Mouse (Mus musculus): Measurements from ENCODE around the gene Uimc1. TPM values are rescaled to one million over a fixed set of nuclear protein-coding genes. Genes with fewer than 3 reads are reported as not detected.

The Uimc1 gene
- polyA plus RNA-seq, 1 experiment from 2014 or later = 13.1 TPM

- no peak overlapping the region for H3K4me2 ChIP-seq
- H3K4me1 ChIP-seq (replicated peaks) = no peaks in the 10 kb centered on the region
- peaks cover 18% of the 10 kb centered on the region for H3K36me3 ChIP-seq (replicated peaks)
- no peaks in the 10 kb centered on the region for H3K27me3 ChIP-seq
- H3K27ac ChIP-seq (replicated peaks) = 0 out of 2 replicates have a peak overlapping the region, but pooled peaks have one; percentile 42
- no peak for ATAC-seq (ENCODE audit: insufficient read depth)
- H3K9ac ChIP-seq = no peak overlapping the region
- no peaks in the 10 kb centered on the region for H3K9me3 ChIP-seq (replicated peaks)
- WGBS (ENCODE audit: insufficient replicate concordance) = 70% methylated on average over 2 of the region's 2 CpGs
- H3K4me3 ChIP-seq (replicated peaks) = no peak overlapping the region
Measured at GRCm38 (mm10) chr13:55040016-55040415, 60.1 kb downstream of the Uimc1 start.

- WGBS (ENCODE audit: insufficient replicate concordance) = 60% methylated on average over 2 of the region's 2 CpGs
Measured at GRCm38 (mm10) chr13:55024215-55024614, 75.9 kb downstream of the Uimc1 start.

GRCm38 (mm10) chr13:55022715-55023114, 77.4 kb downstream of the Uimc1 start:
- 55% methylated on average over 9 of the region's 9 CpGs for WGBS (ENCODE audit: insufficient replicate concordance)
- H3K27me3 ChIP-seq = no peaks in the 10 kb centered on the region
- H3K4me2 ChIP-seq = 0 out of 2 replicates have a peak overlapping the region, but pooled peaks have one; percentile 2
- no peaks in the 10 kb centered on the region; the same call in 1 of the 2 replicates for H3K4me1 ChIP-seq (replicated peaks)
- no peak for ATAC-seq (ENCODE audit: insufficient read depth)
- H3K9ac ChIP-seq = no peak overlapping the region
- H3K4me3 ChIP-seq (replicated peaks) = no peak overlapping the region
- no peak overlapping the region for H3K27ac ChIP-seq (replicated peaks)
- H3K9me3 ChIP-seq (replicated peaks) = no peaks in the 10 kb centered on the region
- peaks cover 2% of the 10 kb centered on the region for H3K36me3 ChIP-seq (replicated peaks)

More at GRCm38 (mm10) chr13:55024215-55024614, 75.9 kb downstream of the Uimc1 start:
- H3K4me3 ChIP-seq (replicated peaks) = no peak overlapping the region
- H3K36me3 ChIP-seq (replicated peaks) = peaks cover 14% of the 10 kb centered on the region
- no peak overlapping the region for H3K27ac ChIP-seq (replicated peaks)
- H3K9me3 ChIP-seq (replicated peaks) = no peaks in the 10 kb centered on the region
- H3K27me3 ChIP-seq = no peaks in the 10 kb centered on the region
- no peak overlapping the region for H3K9ac ChIP-seq
- H3K4me2 ChIP-seq = no peak overlapping the region
- no peaks in the 10 kb centered on the region; the same call in 1 of the 2 replicates for H3K4me1 ChIP-seq (replicated peaks)
- no peak for ATAC-seq (ENCODE audit: insufficient read depth)

- no peak for ATAC-seq (ENCODE audit: insufficient read depth)
- H3K9ac ChIP-seq = no peak overlapping the region
- WGBS (ENCODE audit: insufficient replicate concordance) = 61% methylated on average over 4 of the region's 4 CpGs
- no peak overlapping the region for H3K4me3 ChIP-seq (replicated peaks)
- H3K9me3 ChIP-seq (replicated peaks) = no peaks in the 10 kb centered on the region
- no peaks in the 10 kb centered on the region; the same call in 1 of the 2 replicates for H3K4me1 ChIP-seq (replicated peaks)
- H3K4me2 ChIP-seq = no peak overlapping the region
- H3K27ac ChIP-seq (replicated peaks) = no peak overlapping the region
- H3K27me3 ChIP-seq = no peaks in the 10 kb centered on the region
- no peaks in the 10 kb centered on the region for H3K36me3 ChIP-seq (replicated peaks)
Measured at GRCm38 (mm10) chr13:55022256-55022655, 77.8 kb downstream of the Uimc1 start.

GRCm38 (mm10) chr13:55021194-55021779, 78.8 kb downstream of the Uimc1 start, which contains the start of gene Hk3:
Gene Hk3 (minus strand): TSS chr13:55021385.
- ATAC-seq (ENCODE audit: insufficient read depth) = no peak
- Histone ChIP-seq H3K9me3 (replicated peaks) (no peaks in the 10 kb centered on the region), H3K4me1 (replicated peaks) (no peaks in the 10 kb centered on the region; the same call in 1 of the 2 replicates), H3K4me2 (0 out of 2 replicates have a peak within 1 kb of the TSS, but pooled peaks have one; percentile 15), H3K9ac (no peak within 1 kb of the TSS), H3K27me3 (no peaks in the 10 kb centered on the region), H3K4me3 (replicated peaks) (peak within 1 kb of the TSS; percentile 18; the same call in 1 of the 2 replicates), H3K36me3 (replicated peaks) (no peaks in the 10 kb centered on the region), H3K27ac (replicated peaks) (peak within 1 kb of the TSS; percentile 33; the same call in 1 of the 2 replicates)
- 52% methylated on average over 13 of the region's 13 CpGs for WGBS (ENCODE audit: insufficient replicate concordance)

GRCm38 (mm10) chr13:55020051-55020450, 80.0 kb downstream of the Uimc1 start:
- Histone ChIP-seq H3K27me3 (no peaks in the 10 kb centered on the region), H3K9ac (no peak overlapping the region), H3K36me3 (replicated peaks) (no peaks in the 10 kb centered on the region), H3K4me2 (no peak overlapping the region), H3K9me3 (replicated peaks) (no peaks in the 10 kb centered on the region), H3K4me1 (replicated peaks) (no peaks in the 10 kb centered on the region; the same call in 1 of the 2 replicates), H3K27ac (replicated peaks) (no peak overlapping the region), H3K4me3 (replicated peaks) (0 out of 2 replicates have a peak overlapping the region, but pooled peaks have one; percentile 4)
- 61% methylated on average over 4 of the region's 4 CpGs for WGBS (ENCODE audit: insufficient replicate concordance)
- no peak for ATAC-seq (ENCODE audit: insufficient read depth)

GRCm38 (mm10) chr13:55019181-55019580, 80.9 kb downstream of the Uimc1 start:
- Histone ChIP-seq H3K9ac (no peak overlapping the region), H3K27ac (replicated peaks) (no peak overlapping the region), H3K4me2 (no peak overlapping the region), H3K36me3 (replicated peaks) (no peaks in the 10 kb centered on the region), H3K4me3 (replicated peaks) (no peak overlapping the region), H3K27me3 (no peaks in the 10 kb centered on the region), H3K9me3 (replicated peaks) (no peaks in the 10 kb centered on the region), H3K4me1 (replicated peaks) (no peaks in the 10 kb centered on the region; the same call in 1 of the 2 replicates)
- ATAC-seq (ENCODE audit: insufficient read depth) = no peak
- 43% methylated on average over 3 of the region's 3 CpGs for WGBS (ENCODE audit: insufficient replicate concordance)

- WGBS (ENCODE audit: insufficient replicate concordance) = 64% methylated on average over 9 of the region's 9 CpGs
- H3K9me3 ChIP-seq (replicated peaks) = no peaks in the 10 kb centered on the region
- no peaks in the 10 kb centered on the region for H3K36me3 ChIP-seq (replicated peaks)
- H3K27me3 ChIP-seq = no peaks in the 10 kb centered on the region
- no peak overlapping the region for H3K4me3 ChIP-seq (replicated peaks)
- no peak for ATAC-seq (ENCODE audit: insufficient read depth)
- no peaks in the 10 kb centered on the region; the same call in 1 of the 2 replicates for H3K4me1 ChIP-seq (replicated peaks)
- H3K4me2 ChIP-seq = no peak overlapping the region
- H3K9ac ChIP-seq = no peak overlapping the region
- no peak overlapping the region for H3K27ac ChIP-seq (replicated peaks)
Measured at GRCm38 (mm10) chr13:55018700-55019099, 81.4 kb downstream of the Uimc1 start.

- WGBS (ENCODE audit: insufficient replicate concordance) = 55% methylated on average over 8 of the region's 8 CpGs
- no peaks in the 10 kb centered on the region for H3K9me3 ChIP-seq (replicated peaks)
- no peaks in the 10 kb centered on the region for H3K36me3 ChIP-seq (replicated peaks)
- H3K27me3 ChIP-seq = no peaks in the 10 kb centered on the region
- no peak overlapping the region for H3K4me2 ChIP-seq
- H3K4me3 ChIP-seq (replicated peaks) = no peak overlapping the region
- H3K9ac ChIP-seq = no peak overlapping the region
- H3K4me1 ChIP-seq (replicated peaks) = no peaks in the 10 kb centered on the region; the same call in 1 of the 2 replicates
- H3K27ac ChIP-seq (replicated peaks) = no peak overlapping the region
- ATAC-seq (ENCODE audit: insufficient read depth) = no peak
Measured at GRCm38 (mm10) chr13:55017898-55018599, 82.1 kb downstream of the Uimc1 start.

GRCm38 (mm10) chr13:55017154-55017897, 82.8 kb downstream of the Uimc1 start:
- no peak for ATAC-seq (ENCODE audit: insufficient read depth)
- no peaks in the 10 kb centered on the region for H3K27me3 ChIP-seq

GRCm38 (mm10) chr13:55014451-55014850, 85.6 kb downstream of the Uimc1 start:
- H3K4me3 ChIP-seq (replicated peaks) = no peak overlapping the region
- H3K27me3 ChIP-seq = no peaks in the 10 kb centered on the region
- H3K4me2 ChIP-seq = no peak overlapping the region
- H3K36me3 ChIP-seq (replicated peaks) = no peaks in the 10 kb centered on the region
- H3K9me3 ChIP-seq (replicated peaks) = no peaks in the 10 kb centered on the region
- ATAC-seq (ENCODE audit: insufficient read depth) = no peak
- 62% methylated on average over 9 of the region's 9 CpGs for WGBS (ENCODE audit: insufficient replicate concordance)
- H3K4me1 ChIP-seq (replicated peaks) = no peaks in the 10 kb centered on the region
- H3K27ac ChIP-seq (replicated peaks) = no peak overlapping the region
- H3K9ac ChIP-seq = no peak overlapping the region

More at GRCm38 (mm10) chr13:55017154-55017897, 82.8 kb downstream of the Uimc1 start:
- no peaks in the 10 kb centered on the region for H3K9me3 ChIP-seq (replicated peaks)
- 67% methylated on average over 12 of the region's 12 CpGs for WGBS (ENCODE audit: insufficient replicate concordance)
- no peak overlapping the region for H3K9ac ChIP-seq
- no peak overlapping the region for H3K27ac ChIP-seq (replicated peaks)
- no peak overlapping the region for H3K4me2 ChIP-seq
- no peaks in the 10 kb centered on the region for H3K36me3 ChIP-seq (replicated peaks)
- H3K4me3 ChIP-seq (replicated peaks) = no peak overlapping the region
- H3K4me1 ChIP-seq (replicated peaks) = no peaks in the 10 kb centered on the region; the same call in 1 of the 2 replicates

Data from liver, embryonic 15.5 days (tissue).